Mouse (Mus musculus) gonadal fat pad, adult 2 months (tissue): ENCODE data around the gene Arhgap45. TPM values are rescaled to one million over a fixed set of nuclear protein-coding genes. Genes with fewer than 3 reads are reported as not detected.

ENCODE experiments used
- DNase-seq: peaks from one replicate; pipeline ENCODE4 v3.0.0-alpha.2; 2012; ENCODE audit warnings: low read depth
- polyA plus RNA-seq: library from polyadenylated mRNA; depleted of rRNA; stranded (reverse); fragments of >200 nt; gene quantifications from 2 replicates; pipeline ENCODE4 v1.2.3, GENCODE M21; 2012

The Arhgap45 gene
- polyA plus RNA-seq, 1 experiment, result 20.1 TPM

DNA sequence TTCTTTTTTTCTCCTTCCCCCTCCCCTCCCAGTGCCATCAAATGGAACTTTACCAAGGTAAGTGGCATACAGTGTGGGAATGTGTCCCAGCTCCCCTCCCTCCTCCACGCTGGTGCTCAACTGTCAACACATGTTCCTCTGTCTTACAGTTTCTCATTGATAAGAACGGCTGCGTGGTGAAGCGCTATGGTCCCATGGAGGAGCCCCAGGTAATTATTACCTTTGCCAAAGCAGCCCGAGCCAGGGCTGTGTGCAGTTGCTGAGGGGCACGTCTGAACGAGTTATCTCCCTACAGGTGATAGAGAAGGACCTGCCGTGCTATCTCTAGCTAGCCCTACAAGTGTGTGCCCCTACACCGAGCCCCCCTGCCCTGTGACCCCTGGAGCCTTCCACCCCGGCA, 39.4 kb downstream of the Arhgap45 start:
- DNase-seq, result no peak

DNA sequence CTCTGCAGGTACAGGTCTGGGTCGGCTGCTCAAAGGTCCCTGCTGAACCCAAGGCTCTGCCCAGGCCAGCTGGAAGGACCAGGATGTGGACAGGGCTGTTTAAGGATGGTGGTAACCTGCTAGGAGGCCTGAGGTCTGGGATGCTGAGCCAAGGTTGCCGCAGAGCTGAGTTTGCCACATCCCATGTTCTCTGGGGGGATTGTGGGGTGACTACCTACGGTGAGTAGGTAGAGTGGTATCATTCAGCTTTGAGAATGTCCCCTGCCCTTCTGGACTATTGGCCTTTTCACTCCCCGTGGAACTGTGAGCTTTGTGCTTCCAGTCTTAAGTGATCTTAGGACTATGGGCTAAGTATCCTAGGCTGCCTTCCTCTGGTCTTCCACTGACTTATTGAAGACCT, 40.1 kb downstream of the Arhgap45 start:
- DNase-seq, result no peak

DNA sequence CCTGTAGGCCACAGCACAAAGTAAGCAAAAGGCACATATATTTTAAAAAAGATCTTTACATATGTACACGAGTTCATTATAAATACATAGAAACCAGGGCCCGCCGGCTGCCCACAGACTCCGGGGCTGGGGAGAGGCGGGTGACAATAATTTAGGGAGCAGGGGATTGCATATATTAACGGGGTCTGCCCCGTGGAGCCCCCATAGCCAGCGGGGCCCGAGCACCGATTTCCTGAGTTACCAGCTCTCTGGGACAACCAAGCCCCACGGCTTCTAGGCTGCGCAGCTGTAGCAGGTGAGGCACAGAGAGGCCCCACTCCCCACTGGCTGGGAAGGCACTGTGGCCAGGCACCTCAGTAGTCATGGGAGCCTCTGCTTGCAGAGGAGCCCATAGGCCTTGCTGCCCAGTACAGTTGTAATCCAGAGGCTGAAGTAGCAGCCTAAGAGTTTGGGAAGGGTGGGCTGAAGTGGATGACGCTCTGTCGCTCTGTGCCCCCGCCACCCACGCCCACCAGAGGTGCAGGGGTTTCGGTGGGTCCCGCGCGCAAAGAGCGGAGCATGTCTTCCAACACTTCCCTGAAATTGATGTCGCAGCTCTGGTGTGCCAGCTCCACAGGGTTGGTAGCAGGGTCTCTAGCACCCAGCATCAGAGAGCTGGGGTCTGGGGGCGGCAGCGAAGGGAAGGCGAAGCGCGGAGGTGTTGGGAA, 40.7 kb downstream of the Arhgap45 start:
- no peak for DNase-seq

DNA sequence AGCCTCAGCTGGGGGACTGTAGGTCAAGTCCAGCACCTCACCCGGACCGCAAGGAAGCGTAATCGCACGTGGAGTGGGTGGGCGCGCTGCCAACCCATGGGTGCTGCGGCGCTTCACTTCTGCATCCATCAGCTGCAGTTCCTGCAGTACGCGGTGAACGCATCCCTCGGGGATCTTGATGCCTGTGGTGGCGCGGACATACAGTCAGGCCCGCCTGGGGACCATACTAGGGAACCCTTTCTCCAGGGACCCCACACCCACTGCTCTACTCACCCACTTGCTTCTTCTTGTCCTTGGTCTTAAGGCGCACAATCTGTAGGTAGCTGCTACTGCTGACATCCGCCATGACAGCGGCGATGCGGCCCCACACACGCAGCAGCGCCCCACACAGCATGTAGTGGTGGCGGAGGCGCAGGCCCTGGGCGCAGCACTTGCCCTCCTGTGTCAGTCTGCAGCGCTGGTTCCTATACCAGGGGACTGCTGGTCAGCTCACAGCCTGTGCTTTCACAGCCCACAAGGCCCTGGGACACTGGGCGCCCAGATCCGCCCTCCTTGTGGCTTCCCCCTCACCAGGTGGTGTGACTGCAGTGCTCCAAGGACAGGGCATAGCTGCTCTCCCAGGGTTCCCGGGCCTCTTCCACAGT, 41.4 kb downstream of the Arhgap45 start:
- DNase-seq, result no peak

DNA sequence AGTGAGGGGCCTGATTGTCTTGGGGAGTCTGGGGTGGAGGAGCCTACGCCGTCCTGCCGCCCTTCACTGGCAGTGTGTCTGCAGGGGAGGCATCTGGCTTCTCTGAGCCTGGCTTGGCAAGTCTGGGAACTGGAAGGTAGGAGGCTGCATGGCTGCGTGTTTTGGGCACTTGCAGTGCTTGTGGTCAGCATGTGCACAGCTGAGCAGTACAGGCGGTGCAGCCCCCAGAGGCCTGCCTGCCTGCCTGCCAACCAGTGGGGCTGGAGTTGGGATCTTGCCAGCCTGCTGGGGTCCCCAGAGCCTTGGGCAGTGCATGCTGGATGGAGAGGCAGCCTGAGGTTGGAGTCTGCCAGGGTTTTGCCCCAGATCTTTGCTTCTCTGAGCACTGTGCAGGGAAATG, 46.7 kb downstream of the Arhgap45 start:
- no peak for DNase-seq

DNA sequence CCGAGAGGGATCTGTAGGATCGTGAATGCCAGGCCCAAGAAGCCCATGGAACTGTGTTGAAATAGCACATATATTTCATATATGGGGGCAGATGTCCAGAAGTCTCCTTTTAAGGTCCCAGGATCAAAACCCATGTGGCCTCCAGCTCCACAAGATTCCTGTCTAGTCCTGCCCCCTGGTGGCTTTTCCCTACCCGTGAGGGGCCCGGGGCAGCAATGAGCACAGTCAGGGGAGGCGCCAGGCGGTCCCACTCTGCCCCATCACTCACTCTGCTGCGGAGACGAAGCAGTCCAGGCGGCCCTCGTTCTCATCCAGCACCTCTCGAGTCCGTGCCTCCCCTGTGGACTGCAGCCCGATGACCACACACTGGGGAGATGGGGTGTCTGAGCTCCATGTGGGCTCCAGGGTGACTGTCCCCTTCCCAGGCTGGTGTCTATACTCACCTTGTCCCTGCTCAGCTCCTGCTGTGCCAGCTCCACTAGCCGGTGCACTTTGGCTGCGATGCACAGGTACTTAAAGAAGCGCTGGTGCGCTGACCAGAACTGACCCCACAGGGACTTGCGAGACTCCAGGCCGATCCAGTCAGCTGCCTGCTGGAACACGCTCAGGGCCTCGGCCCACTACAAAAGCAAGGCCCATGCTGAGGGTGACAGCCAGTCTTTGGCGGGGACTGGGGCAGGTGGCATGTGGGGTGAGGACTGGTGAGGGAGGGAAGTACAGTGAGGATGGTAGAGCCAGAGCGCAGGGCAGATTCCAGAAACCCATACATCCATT, 47.6 kb downstream of the Arhgap45 start:
- DNase-seq, result no peak

DNA sequence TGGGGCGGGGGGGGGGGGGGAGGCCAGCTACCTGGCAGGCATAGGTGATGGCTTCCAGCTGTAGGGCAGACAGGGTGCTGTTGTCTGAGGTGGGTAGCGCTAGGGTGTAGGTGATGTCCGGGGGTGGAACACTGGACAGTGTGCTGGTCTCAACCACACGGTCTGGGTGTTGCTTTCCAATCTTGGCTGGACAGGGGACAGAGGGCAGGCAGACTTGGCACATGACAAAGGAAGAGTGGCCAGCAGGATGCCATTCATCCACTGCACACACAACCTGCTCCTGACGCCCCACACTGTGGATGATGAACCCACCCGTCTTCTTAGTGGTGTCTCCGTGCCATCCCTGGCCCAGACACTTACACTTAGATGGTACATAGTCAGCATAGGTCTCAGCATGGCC, 52.8 kb downstream of the Arhgap45 start:
- DNase-seq, result no peak

DNA sequence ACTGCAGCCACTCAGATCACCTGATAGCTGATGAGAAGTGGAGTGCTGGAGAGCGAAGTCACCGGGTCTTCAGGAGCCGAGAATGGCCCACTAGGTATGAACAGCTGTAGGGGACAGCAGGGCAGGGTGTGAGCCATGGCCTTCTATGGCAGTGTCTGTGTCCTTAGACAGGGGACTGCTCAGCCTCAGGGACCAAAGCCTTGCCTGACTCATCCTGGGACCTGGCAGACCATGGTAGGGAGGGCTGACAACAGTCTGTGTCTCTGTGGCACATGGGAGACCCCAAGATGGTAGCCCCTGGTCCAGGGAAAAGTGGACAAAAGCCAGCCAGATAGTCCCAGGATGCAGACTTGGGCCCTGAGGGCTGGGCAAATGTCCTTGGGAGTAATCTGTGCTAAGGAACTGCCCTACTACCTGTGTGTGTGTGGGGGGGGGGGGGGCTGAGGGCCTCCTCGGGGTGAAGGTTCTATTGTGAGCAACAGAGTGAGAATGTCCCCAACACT, 53.5 kb downstream of the Arhgap45 start:
- no peak for DNase-seq

DNA sequence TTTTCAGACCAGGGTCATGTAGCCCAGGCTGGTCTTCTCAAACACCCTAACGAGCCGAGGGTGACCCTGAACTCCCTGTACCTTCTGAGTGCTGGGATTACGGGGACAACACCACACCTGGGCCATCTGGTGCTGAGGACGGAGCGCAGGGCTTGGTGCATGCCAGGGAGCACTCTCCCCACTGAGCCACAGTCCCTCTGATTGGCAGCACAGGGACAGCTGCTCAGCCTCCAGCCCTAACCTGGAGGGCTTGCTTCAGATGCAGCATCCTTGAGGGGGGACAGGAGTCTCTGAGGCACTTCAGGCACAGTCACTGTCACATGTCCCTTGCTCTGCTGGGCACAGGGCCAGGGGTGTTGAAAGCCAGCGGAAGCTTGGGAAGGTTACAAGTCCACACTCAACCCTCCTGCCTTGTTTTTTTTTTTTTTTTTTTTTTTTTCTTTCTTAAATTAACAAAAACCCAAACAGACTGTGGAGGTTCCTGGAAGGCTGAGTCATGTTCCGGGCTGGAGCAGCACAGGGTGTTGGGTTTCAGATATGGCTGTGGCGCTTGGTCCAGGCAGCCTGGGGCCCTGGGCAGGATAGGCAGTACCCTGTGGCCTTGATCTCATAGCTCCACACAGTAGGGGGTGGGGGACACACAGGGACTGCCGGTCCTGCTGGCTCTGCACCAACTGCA, 54.5 kb downstream of the Arhgap45 start:
- DNase-seq, result no peak

DNA sequence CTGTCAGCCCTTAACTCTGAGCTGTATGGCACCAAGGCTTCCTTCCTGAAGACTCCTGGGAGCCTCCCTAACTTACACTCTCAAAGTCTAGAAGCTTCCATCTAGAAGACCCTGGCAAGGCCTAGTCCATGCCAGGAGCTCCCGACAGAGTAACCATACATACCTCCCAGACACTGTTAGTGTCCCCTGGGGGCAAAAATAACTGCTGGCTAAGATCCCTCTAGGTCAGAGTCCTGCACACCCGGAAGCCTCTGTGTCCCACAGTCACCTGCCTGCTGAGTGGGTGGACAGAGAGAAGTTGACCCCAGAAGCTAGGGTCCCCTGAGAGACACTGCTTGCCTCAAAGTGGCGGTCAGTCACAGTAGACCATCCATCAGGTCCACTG, 55.1 kb downstream of the Arhgap45 start:
- DNase-seq, result no peak

DNA sequence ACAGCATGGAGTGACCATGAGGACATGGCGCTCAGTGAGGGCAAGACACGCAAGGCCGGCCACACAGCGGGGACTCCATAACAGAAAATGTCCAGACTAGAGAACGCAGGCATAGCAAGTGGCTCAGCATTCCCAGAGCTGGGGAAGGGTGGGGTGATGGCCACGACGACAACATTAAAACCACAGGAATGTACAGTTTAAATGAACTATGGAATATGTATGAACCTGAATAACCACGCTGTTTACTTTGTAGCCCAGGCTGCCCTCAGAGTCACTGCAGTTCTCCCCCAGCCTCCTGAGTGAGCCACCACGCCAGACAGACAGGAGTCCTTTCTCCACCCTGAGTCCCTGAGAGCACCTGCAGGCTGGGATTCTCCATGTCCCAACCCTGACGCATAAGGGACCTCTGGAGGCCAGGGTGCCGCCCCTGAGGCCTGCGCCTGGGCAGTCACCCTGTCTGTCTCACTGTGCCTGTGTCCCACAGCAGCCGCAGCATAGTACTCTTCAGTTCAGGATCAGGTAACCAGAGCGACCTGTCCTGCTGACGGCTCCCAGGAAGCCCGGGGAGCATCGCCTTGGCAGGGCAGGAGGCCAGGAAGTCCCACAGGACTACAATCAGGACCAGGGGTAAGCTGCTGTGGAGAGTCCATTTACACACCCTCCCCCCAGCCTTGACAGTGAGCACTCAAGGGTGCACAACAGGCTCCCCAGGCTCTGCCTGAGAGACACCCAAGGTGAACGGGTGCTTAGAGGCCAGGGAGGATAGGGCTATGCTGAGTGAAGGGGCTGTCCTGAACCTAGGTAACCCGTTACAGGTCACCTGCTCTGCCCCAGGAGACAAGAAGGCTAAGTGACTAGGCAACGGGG, 56.4 kb downstream of the Arhgap45 start:
- no peak for DNase-seq

DNA sequence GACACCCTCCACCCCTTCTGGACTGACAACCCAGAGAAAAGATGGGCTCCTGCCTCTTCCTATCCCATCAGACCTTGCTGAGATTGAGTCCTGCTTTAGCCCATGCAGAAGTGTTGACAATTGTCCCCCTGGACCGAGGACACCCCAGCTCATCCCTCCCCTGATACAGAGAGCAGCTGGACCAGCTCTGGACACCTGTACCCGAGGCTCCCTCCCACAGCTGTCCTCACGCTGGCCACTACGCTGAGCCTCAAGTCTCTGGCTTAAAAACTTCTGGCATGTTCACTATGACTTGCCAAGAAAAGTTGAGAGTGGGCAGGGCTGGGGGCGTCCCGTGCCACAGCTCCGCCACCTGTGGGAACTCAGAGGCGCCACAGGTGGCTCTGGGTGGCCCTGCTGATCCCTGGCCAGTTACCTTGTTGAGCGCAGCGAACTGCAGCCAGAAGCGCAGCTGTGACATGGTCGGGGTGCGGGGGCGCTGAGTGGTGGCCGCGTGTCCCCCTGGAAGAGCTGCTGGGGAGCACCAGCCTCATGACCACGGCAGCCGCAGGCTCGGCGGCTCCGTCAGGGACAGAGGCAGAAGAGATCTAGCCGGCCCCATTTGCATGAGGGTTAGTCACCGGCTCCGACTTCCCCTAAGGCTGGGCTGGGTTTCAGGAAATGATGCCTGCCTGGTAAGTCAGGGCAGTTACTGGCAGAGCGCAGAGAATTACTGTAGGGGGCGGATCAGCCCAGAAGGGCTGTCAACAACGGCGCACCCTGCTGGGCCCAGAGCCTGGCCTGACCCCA, 58.6 kb downstream of the Arhgap45 start:
- DNase-seq, result no peak

DNA sequence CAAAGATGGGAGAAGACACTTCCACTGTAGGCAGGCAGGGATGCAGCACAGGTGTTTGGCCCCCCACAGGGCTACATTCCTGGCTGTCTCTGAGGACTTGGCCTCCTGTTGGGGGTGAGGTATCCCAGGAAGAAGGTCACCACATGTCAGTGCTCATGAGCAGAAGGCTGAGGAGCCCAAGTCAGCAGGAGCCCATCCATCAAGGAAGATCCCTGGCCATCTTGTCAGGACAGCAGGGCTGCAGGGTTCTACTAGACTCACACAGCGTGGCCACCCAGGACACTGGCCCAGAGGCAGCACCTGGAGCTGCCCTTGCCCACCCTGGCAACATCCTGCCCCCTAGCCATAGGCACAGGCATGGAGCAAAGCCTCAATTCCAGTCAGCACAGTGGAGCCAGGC, 59.5 kb downstream of the Arhgap45 start:
- DNase-seq, result no peak

DNA sequence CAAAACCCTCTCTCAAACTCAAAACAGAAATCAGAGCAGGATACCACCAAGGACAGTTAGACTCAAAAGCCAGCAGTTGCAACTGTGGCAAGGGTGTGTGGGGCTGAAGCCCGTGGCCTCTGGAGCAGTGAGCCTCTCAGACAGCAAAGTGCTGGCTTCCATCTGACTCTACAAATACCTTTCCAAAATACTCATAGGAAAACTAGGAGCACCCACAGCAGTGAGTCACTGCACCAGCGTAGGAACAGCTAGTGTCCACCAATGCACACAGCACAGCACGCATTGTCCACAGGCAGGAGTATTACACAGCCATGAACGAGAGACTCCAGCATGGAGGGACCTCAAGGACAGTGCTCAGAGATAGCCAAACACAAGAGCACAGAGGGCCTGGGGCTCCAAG, 59.9 kb downstream of the Arhgap45 start:
- no peak for DNase-seq

DNA sequence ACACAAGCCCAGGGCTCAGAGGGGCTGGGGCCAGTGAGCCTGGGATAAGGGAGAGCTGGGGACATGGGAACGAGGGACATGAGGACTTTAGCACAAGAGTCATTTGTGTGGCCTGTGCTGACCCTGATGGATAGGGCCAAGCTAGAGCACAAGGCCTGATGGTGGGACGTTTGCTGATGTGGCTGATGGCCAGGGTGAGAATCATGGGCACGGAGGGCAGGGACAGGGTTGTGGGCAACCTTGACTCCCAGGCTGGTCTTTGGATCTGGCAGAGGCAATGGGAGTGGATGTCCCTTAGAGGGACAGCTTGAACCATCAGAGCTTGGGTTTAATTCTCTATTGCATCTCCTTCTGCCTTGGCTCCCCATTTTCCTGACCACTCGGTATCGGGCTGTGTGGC, 60.9 kb downstream of the Arhgap45 start:
- DNase-seq, result no peak

DNA sequence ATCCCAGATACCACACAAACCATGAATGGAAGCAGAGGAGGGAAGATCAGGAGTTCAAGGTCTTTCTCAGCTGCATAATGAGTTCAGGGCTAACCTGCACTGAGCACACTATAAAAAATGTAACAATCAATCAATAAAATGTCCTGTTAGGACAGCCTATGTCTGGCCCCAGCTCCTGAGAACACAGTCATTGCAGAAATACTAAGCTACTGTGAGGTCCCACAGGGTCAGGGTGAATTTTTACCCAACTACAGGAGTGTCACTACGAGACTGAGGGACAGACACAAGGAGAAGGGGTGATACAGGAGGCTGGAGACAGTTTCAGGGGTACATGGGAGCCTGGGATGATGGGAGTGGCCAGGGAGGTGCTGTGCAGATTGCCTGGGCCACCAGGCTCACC, 61.9 kb downstream of the Arhgap45 start:
- DNase-seq, result no peak

DNA sequence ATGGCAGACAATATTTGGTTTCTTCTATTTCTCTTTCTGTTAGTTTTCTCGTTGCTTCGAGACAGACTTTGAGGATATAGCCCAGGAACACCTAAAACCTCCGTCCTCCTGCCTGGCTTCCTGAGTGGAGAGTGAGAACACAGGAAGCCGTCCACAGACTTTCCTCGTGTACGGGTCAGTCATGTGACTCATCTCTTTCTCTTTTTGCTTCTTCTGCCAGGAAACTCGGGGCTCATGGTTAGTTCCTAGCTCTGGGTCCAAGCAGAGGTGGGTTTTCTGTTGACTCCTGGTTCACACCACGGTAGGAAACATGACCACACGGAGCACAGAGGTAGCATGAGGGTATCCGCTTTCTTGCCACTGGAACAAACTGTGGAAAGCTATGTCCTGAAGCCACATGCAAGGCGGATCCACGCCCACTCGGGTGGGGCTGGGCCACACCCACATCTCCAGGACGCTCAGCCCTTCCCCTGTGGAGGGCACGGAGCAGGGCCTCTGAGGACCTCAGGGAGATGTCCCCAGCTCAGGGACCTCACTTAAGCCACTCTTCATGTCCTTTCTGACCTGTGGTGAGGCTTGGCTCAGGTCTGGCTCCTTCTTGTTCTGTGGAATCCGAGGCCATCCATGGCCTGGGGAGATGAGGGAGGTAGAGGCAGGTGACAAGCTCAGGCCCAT, 64.1 kb downstream of the Arhgap45 start:
- no peak for DNase-seq
